Mouse (Mus musculus): ENCODE data around the gene Vstm4. TPM values are rescaled to one million over a fixed set of nuclear protein-coding genes. Genes with fewer than 3 reads are reported as not detected.

Vstm4 gene
- 0.14 TPM for polyA plus RNA-seq (2017; shearing (Covaris generic))

DNA sequence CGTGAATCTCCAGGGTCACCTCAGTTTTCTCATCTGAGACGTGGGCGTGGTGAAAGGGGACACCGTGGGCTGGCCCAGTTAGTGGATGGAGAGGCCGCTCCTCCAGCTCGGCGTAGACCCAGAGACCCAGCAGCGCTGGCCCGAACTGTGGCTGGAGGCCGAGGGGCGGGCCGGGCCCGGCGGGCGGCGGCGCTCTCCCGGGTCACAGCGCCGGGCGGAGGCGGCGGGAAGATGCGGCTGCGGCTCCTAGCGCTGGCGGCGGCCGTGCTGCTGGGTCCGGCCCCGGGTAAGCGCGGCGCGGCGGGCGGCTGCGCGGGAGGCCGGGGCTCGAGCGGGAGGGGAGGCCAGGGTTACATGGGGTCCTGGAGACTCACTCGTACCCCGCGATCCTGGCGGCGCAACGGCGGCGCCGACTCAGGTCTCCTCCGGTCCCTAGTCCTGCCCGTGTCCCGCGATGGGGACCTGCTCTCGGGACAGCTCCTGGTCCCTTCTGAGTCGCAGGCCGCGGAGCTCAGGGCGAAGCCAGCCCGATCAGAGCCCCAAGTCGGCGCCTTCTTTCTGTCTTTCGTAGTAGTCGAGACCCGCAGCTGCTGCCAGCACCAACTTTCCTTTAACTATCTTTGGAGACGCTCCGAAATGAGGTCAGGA is at the start of gene Vstm4:
Gene Vstm4 (plus strand): TSS at position 76 of the 648 bp plus-strand sequence.

GRCm38 (mm10) chr14:32833847-32834246 is 22.7 kb upstream of the Vstm4 start, which contains the start of gene Fam170b:
Gene Fam170b, plus strand, starts transcription at chr14:32833962.

Other genes with a start within 250 kb of the Vstm4 start
- gene 3425401B19Rik, start 171.5 kb upstream of the Vstm4 start, polyA plus RNA-seq (2017; shearing (Covaris generic)), result not detected
- 7.3 TPM for gene Tmem273, start 70.8 kb upstream of the Vstm4 start, polyA plus RNA-seq (2017; shearing (Covaris generic))
- not detected for gene Fam170b, start 22.8 kb upstream of the Vstm4 start, polyA plus RNA-seq (2017; shearing (Covaris generic))
- gene Lrrc18, start 134.6 kb downstream of the Vstm4 start, polyA plus RNA-seq (2017; shearing (Covaris generic)), result not detected